In genomic region chr16:88539841-88540487, GRCm38 (mm10) we compare ENCODE assay signal across 29 mouse cellular contexts. TPM values are rescaled to one million over a fixed set of nuclear protein-coding genes. Genes with fewer than 3 reads are reported as not detected.
A peak's percentile ranks its signal among the peaks of the same experiment; 100 is the strongest.
DNase-seq lines count a peak whose midpoint lies in the region; ATAC-seq and TF ChIP-seq lines count a peak whose summit lies in the region.
"Had no signal": no experiment of that assay in that cellular context is flagged by ENCODE, and none has a peak within 500 bp of the region (broad histone marks: within the 10 kb centered on the region; RNA-seq: fewer than 3 reads in every experiment).

No protein-coding gene starts in this region.

- DNase-seq in kidney, adult 9 months: peak; percentile 34
- no peak for DNase-seq in kidney, postnatal 25 days
- DNase-seq in lung, embryonic 14.5 days: peak; percentile 38
- no peak for DNase-seq in lung, adult 2 months
- DNase-seq in intestine, embryonic 14.5 days (ENCODE audit: low spot score): no peak
- DNase-seq in urinary bladder, postnatal 4 days (ENCODE audit: low spot score in 2 of 2): no peak
- DNase-seq: adrenal gland, postnatal 14 days; cerebellum, adult 9-10 months; gastrocnemius, adult 2 months; heart, postnatal 36 days; layer of hippocampus, adult 9-11 months; left cerebral cortex, postnatal 4 days; midbrain, embryonic 14.5 days; right cerebral cortex, postnatal 14 days; thymus, postnatal 25 days had no signal

- TF ChIP-seq CTCF in lung, embryonic 14.5 days (IDR thresholded peaks at IDR 0.05; ENCODE audit: low read depth): no peak
- no peak for TF ChIP-seq CTCF in lung, adult 2 months (IDR thresholded peaks at IDR 0.05; ENCODE audit: insufficient read depth, low read length)

- H3K27ac ChIP-seq in lung, embryonic 14.5 days (ENCODE audit: low read depth): no peak overlapping the region
- peak overlapping the region; percentile 16; the same call in 1 of the 2 replicates for H3K27ac ChIP-seq in intestine, embryonic 14.5 days (ENCODE audit: low read depth)
- H3K27ac ChIP-seq in stomach, embryonic 14.5 days (ENCODE audit: low read length): no peak overlapping the region
- H3K27ac ChIP-seq: forebrain, embryonic 13.5 days; gastrocnemius, adult 2 months; heart, embryonic 15.5 days; hindbrain, embryonic 14.5 days; limb, embryonic 15.5 days had no signal

- H3K4me3 ChIP-seq in lung, embryonic 14.5 days (ENCODE audit: low read depth, low read length): no peak overlapping the region
- H3K4me3 ChIP-seq in lung, adult 2 months (replicated peaks; ENCODE audit: extremely low read depth, low read depth, low read length): no peak overlapping the region
- H3K4me3 ChIP-seq in intestine, embryonic 14.5 days (ENCODE audit: low read depth, low read length): no peak overlapping the region
- H3K4me3 ChIP-seq in stomach, embryonic 14.5 days (ENCODE audit: low read depth, low read length): no peak overlapping the region
- H3K4me3 ChIP-seq: forebrain, embryonic 13.5 days; gastrocnemius, adult 2 months; heart, embryonic 15.5 days; limb, embryonic 15.5 days; megakaryocyte, embryonic 14.5 days had no signal

- H3K4me1 ChIP-seq in lung, embryonic 14.5 days (ENCODE audit: insufficient read depth): no peaks in the 10 kb centered on the region
- no peaks in the 10 kb centered on the region for H3K4me1 ChIP-seq in lung, adult 2 months (ENCODE audit: control insufficient read depth, insufficient read depth, low read length)
- no peaks in the 10 kb centered on the region for H3K4me1 ChIP-seq in intestine, embryonic 14.5 days (replicated peaks; ENCODE audit: control insufficient read depth, insufficient read depth, low read length)
- no peaks in the 10 kb centered on the region for H3K4me1 ChIP-seq in stomach, embryonic 14.5 days (ENCODE audit: control insufficient read depth, insufficient read depth, low read length)
- H3K4me1 ChIP-seq: forebrain, embryonic 13.5 days; heart, embryonic 15.5 days; limb, embryonic 15.5 days; megakaryocyte, embryonic 14.5 days had no signal

- WGBS in lung, embryonic 14.5 days: 51% methylated on average over 3 of the region's 3 CpGs
- 51% methylated on average over 3 of the region's 3 CpGs for WGBS in lung, adult 2 months
- 53% methylated on average over 3 of the region's 3 CpGs for WGBS in intestine, embryonic 14.5 days
- WGBS in stomach, embryonic 14.5 days: 55% methylated on average over 3 of the region's 3 CpGs

- no peak overlapping the region for H3K4me2 ChIP-seq in lung, embryonic 14.5 days
- H3K4me2 ChIP-seq in intestine, embryonic 14.5 days (ENCODE audit: low read length): no peak overlapping the region
- no peak overlapping the region for H3K4me2 ChIP-seq in stomach, embryonic 14.5 days (replicated peaks; ENCODE audit: low read depth, low read length)
- H3K4me2 ChIP-seq: forebrain, embryonic 13.5 days; heart, embryonic 15.5 days; hindbrain, embryonic 14.5 days; limb, embryonic 15.5 days had no signal

- TF ChIP-seq POLR2A in lung, adult 2 months (IDR thresholded peaks at IDR 0.05; ENCODE audit: borderline replicate concordance, extremely low read depth, low read depth, low read length): no peak

- no peaks in the 10 kb centered on the region for H3K9me3 ChIP-seq in lung, embryonic 14.5 days (ENCODE audit: low read depth, low read length)
- H3K9me3 ChIP-seq in intestine, embryonic 14.5 days (ENCODE audit: control insufficient read depth, low read length): no peaks in the 10 kb centered on the region
- H3K9me3 ChIP-seq in stomach, embryonic 14.5 days (ENCODE audit: control insufficient read depth, low read depth, low read length): no peaks in the 10 kb centered on the region
- H3K9me3 ChIP-seq: forebrain, embryonic 13.5 days; heart, embryonic 15.5 days; limb, embryonic 15.5 days had no signal

- peak; percentile 66 for ATAC-seq in lung, embryonic 14.5 days (ENCODE audit: insufficient read depth)
- peak; percentile 88 for ATAC-seq in intestine, embryonic 14.5 days (replicated peaks; ENCODE audit: low FRiP score, low TSS enrichment, low read depth)
- peak; percentile 77 for ATAC-seq in stomach, embryonic 14.5 days (ENCODE audit: insufficient number of reproducible peaks, insufficient read depth, low FRiP score, low read depth)
- ATAC-seq in megakaryocyte, adult 5-6 weeks (ENCODE audit: poor library complexity, severe bottlenecking): no peak
- ATAC-seq: forebrain, embryonic 13.5 days; inflammation-experienced regulatory T-cells, adult 6 months had no signal

- no peak overlapping the region for H3K9ac ChIP-seq in lung, embryonic 14.5 days
- H3K9ac ChIP-seq in intestine, embryonic 14.5 days (ENCODE audit: low read length): no peak overlapping the region
- no peak overlapping the region for H3K9ac ChIP-seq in stomach, embryonic 14.5 days (replicated peaks; ENCODE audit: low read depth, low read length)
- H3K9ac ChIP-seq: forebrain, embryonic 13.5 days; heart, embryonic 15.5 days; hindbrain, embryonic 14.5 days; limb, embryonic 15.5 days had no signal

- no peaks in the 10 kb centered on the region for H3K36me3 ChIP-seq in lung, embryonic 14.5 days (ENCODE audit: insufficient read depth)
- H3K36me3 ChIP-seq in intestine, embryonic 14.5 days (ENCODE audit: control insufficient read depth, insufficient read depth, low read length): no peaks in the 10 kb centered on the region
- H3K36me3 ChIP-seq in stomach, embryonic 14.5 days (ENCODE audit: control insufficient read depth, insufficient read depth, low read length): no peaks in the 10 kb centered on the region
- H3K36me3 ChIP-seq: heart, embryonic 15.5 days; limb, embryonic 15.5 days had no signal

- no peaks in the 10 kb centered on the region for H3K27me3 ChIP-seq in lung, embryonic 14.5 days (ENCODE audit: insufficient read depth, low read length)
- H3K27me3 ChIP-seq in intestine, embryonic 14.5 days (replicated peaks; ENCODE audit: control insufficient read depth, insufficient read depth, low read length): no peaks in the 10 kb centered on the region
- no peaks in the 10 kb centered on the region for H3K27me3 ChIP-seq in stomach, embryonic 14.5 days (ENCODE audit: control insufficient read depth, insufficient read depth, low read length)
- H3K27me3 ChIP-seq: forebrain, embryonic 13.5 days; heart, embryonic 15.5 days; limb, embryonic 15.5 days; megakaryocyte, embryonic 14.5 days had no signal

RNA-seq across cellular contexts. Expression of gene Cldn8, which starts 23.0 kb away (rescaled TPM):
- 2.3 and 2.7 TPM in 2 replicates for polyA plus RNA-seq in lung, embryonic 14.5 days (2014; fragmentation: Nextera tagmentation; extraction: Ambion mirVana)
- 2.1 and 3.5 TPM in 2 replicates for polyA plus RNA-seq in lung, adult 2 months (2012; rRNA removed)
- polyA plus RNA-seq in intestine, embryonic 14.5 days (2014; fragmentation: Nextera tagmentation; extraction: Ambion mirVana): 42.0 and 49.3 TPM in 2 replicates
- polyA plus RNA-seq in stomach, embryonic 14.5 days (2014; fragmentation: Nextera tagmentation; extraction: Ambion mirVana): 9.5 and 9.6 TPM in 2 replicates
- total RNA-seq in megakaryocyte, adult 5-6 weeks (2015): not detected in 2 replicates
- not detected in 2 replicates for total RNA-seq in megakaryocyte, adult 5-6 weeks (2017)
- total RNA-seq: adrenal gland, postnatal 14 days; gastrocnemius, adult 2 months; gastrocnemius, postnatal 4 days; heart, postnatal 36 days; left cerebral cortex, adult 18-20 months had no signal
- polyA plus RNA-seq: forebrain, embryonic 13.5 days; frontal cortex, adult 2 months; hindbrain, embryonic 14.5 days; inflammation-experienced regulatory T-cells, adult 6 months; midbrain, embryonic 14.5 days had no signal

RNA-seq across cellular contexts. Expression of gene Cldn17, which starts 33.2 kb away (rescaled TPM):
- polyA plus RNA-seq in lung, embryonic 14.5 days (2014; fragmentation: Nextera tagmentation; extraction: Ambion mirVana): not detected in 2 replicates
- polyA plus RNA-seq in lung, adult 2 months (2012; rRNA removed): 8.6 TPM in 1 of 2 replicates, not detected in the other
- not detected in 2 replicates for polyA plus RNA-seq in intestine, embryonic 14.5 days (2014; fragmentation: Nextera tagmentation; extraction: Ambion mirVana)
- not detected in 2 replicates for polyA plus RNA-seq in stomach, embryonic 14.5 days (2014; fragmentation: Nextera tagmentation; extraction: Ambion mirVana)
- not detected in 2 replicates for total RNA-seq in megakaryocyte, adult 5-6 weeks (2015)
- not detected in 2 replicates for total RNA-seq in megakaryocyte, adult 5-6 weeks (2017)
- total RNA-seq: adrenal gland, postnatal 14 days; gastrocnemius, adult 2 months; gastrocnemius, postnatal 4 days; heart, postnatal 36 days; left cerebral cortex, adult 18-20 months; left cerebral cortex, postnatal 4 days had no signal
- polyA plus RNA-seq: embryonic facial prominence, embryonic 14.5 days; forebrain, embryonic 13.5 days; frontal cortex, adult 2 months; heart, embryonic 15.5 days; hindbrain, embryonic 14.5 days; inflammation-experienced regulatory T-cells, adult 6 months; liver, embryonic 16.5 days; midbrain, embryonic 14.5 days; neural tube, embryonic 11.5 days had no signal

Comparison
In these comparisons a context has a peak if more than half of its experiments do, and no peak if none do; other contexts are left out.
1. DNase-seq: peak in kidney, adult 9 months (single experiment) and lung, embryonic 14.5 days (single experiment); none in kidney, postnatal 25 days (0 of 2), lung, adult 2 months (single experiment), intestine, embryonic 14.5 days (single experiment) and urinary bladder, postnatal 4 days (0 of 2).